Mouse (Mus musculus) heart, postnatal 0 days (tissue): ENCODE measurements around the gene C2cd4d. TPM values are rescaled to one million over a fixed set of nuclear protein-coding genes. Genes with fewer than 3 reads are reported as not detected.
A peak's percentile ranks its signal among the peaks of the same experiment; 100 is the strongest.

Experiments used
- ATAC-seq: fragments of 200-750 bp; cut with Nextera tagmentation; 2 replicates; pipeline ENCODE4 v1.8.0; 2017; ENCODE audit warnings: low read depth, moderate number of reproducible peaks, moderate library complexity; ENCODE audit not compliant: insufficient read depth
- DNase-seq: peaks from one replicate; pipeline ENCODE4 v3.0.0-alpha.2; 2016; ENCODE audit warnings: low spot score
- H3K27ac ChIP-seq: fragments of 300-500 bp; sonication (generic); 2 replicates; pipeline ENCODE4 v1.5.1; 2014; ENCODE audit warnings: low read depth, mild to moderate bottlenecking
- H3K27me3 ChIP-seq: fragments of 300-500 bp; sonication (generic); 2 replicates; pipeline ENCODE4 v1.6.1; 2014; ENCODE audit warnings: low read length, mixed read lengths; ENCODE audit not compliant: control insufficient read depth, insufficient read depth
- H3K36me3 ChIP-seq: fragments of 300-500 bp; sonication (generic); replicated peaks from 2 replicates; pipeline ENCODE4 v1.6.1; 2014; ENCODE audit warnings: low read length, mixed read lengths; ENCODE audit not compliant: control insufficient read depth, insufficient read depth
- H3K4me1 ChIP-seq: fragments of 300-500 bp; sonication (generic); 2 replicates; pipeline ENCODE4 v1.6.1; 2014; ENCODE audit warnings: antibody characterized with exemption; ENCODE audit not compliant: control insufficient read depth, insufficient read depth
- H3K4me2 ChIP-seq: fragments of 300-500 bp; sonication (generic); 2 replicates; pipeline ENCODE4 v1.6.1; 2014; ENCODE audit warnings: low read depth, mild to moderate bottlenecking, low read length, moderate library complexity
- H3K4me3 ChIP-seq: fragments of 300-500 bp; sonication (generic); 2 replicates; pipeline ENCODE4 v1.5.1; 2014; ENCODE audit warnings: low read depth, low read length
- H3K9ac ChIP-seq: fragments of 300-500 bp; sonication (generic); replicated peaks from 2 replicates; pipeline ENCODE4 v1.6.1; 2014; ENCODE audit warnings: low read depth, low read length, mixed read lengths
- H3K9me3 ChIP-seq: fragments of 300-500 bp; sonication (generic); replicated peaks from 2 replicates; pipeline ENCODE4 v1.6.1; 2016; ENCODE audit warnings: low read length; ENCODE audit not compliant: control insufficient read depth
- CTCF ChIP-seq: IDR thresholded peaks from 2 replicates; pipeline ENCODE4 v1.5.1; 2016; ENCODE audit warnings: antibody characterized with exemption, control low read depth, low read depth
- EP300 ChIP-seq: IDR thresholded peaks from 2 replicates; pipeline ENCODE4 v1.6.1; 2016; ENCODE audit warnings: antibody characterized with exemption, low read depth
- WGBS: fragments of 180-500 bp; shearing (Covaris S2); extraction: QIAGEN DNeasy Blood & Tissue Kit; methylation state at CpG from one replicate; pipeline ENCODE4 v1.1.7; 2014; 5-methylcytosine and 5-hydroxymethylcytosine counted together
- polyA plus RNA-seq: library from polyadenylated mRNA; unstranded; fragments of >200 nt; fragmentation: Nextera tagmentation; extraction: Ambion mirVana; gene quantifications from 2 replicates; pipeline ENCODE4 v1.2.1, GENCODE M21; 2015
- total RNA-seq: library from RNA; depleted of rRNA; stranded (reverse); fragments of >200 nt; gene quantifications from 2 replicates; pipeline ENCODE4 v1.2.3, GENCODE M21; 2014; ENCODE audit warnings: low replicate concordance

Gene C2cd4d
- total and polyA plus RNA-seq, 2 experiments from 2014 or later = 0.15 TPM; not detected in 1

GRCm38 (mm10) chr3:94393049-94393448 is 30.8 kb downstream of the C2cd4d start:
- ATAC-seq = no peak

GRCm38 (mm10) chr3:94396336-94396735 is 34.1 kb downstream of the C2cd4d start:
- WGBS = 68% methylated on average over 1 of the region's 1 CpGs
- H3K4me1 ChIP-seq = peaks cover 4% of the 10 kb centered on the region; the same call in 1 of the 2 replicates

More at GRCm38 (mm10) chr3:94393049-94393448, 30.8 kb downstream of the C2cd4d start:
- Histone ChIP-seq H3K4me1 (no peaks in the 10 kb centered on the region), H3K9me3 (no peaks in the 10 kb centered on the region), H3K4me3 (no peak overlapping the region), H3K9ac (no peak overlapping the region), H3K4me2 (no peak overlapping the region), H3K36me3 (no peaks in the 10 kb centered on the region), H3K27me3 (0 out of 2 replicates have a peak, but pooled peaks cover 11% of the 10 kb centered on the region), H3K27ac (no peak overlapping the region)
- TF ChIP-seq CTCF (no peak), EP300 (no peak)
- 66% methylated on average over 4 of the region's 4 CpGs for WGBS
- no peak for DNase-seq

GRCm38 (mm10) chr3:94396851-94397250 is 34.6 kb downstream of the C2cd4d start:
- WGBS = 68% methylated on average over 4 of the region's 4 CpGs

More at GRCm38 (mm10) chr3:94396336-94396735, 34.1 kb downstream of the C2cd4d start:
- no peaks in the 10 kb centered on the region for H3K36me3 ChIP-seq
- peaks cover 41% of the 10 kb centered on the region for H3K27me3 ChIP-seq
- ATAC-seq = no peak
- DNase-seq = no peak
- TF ChIP-seq CTCF (no peak), EP300 (no peak)
- no peak overlapping the region for H3K4me2 ChIP-seq
- no peak overlapping the region for H3K4me3 ChIP-seq
- H3K9me3 ChIP-seq = no peaks in the 10 kb centered on the region
- H3K9ac ChIP-seq = no peak overlapping the region
- no peak overlapping the region for H3K27ac ChIP-seq

GRCm38 (mm10) chr3:94398217-94398616 is 36.0 kb downstream of the C2cd4d start, which contains the start of gene Lingo4:
Gene Lingo4 (plus strand): TSS chr3:94398517.
- Histone ChIP-seq H3K9me3 (no peaks in the 10 kb centered on the region), H3K27ac (no peak within 1 kb of the TSS), H3K4me1 (peaks cover 4% of the 10 kb centered on the region; the same call in 1 of the 2 replicates), H3K4me2 (peak within 1 kb of the TSS; percentile 55), H3K36me3 (no peaks in the 10 kb centered on the region), H3K9ac (peak within 1 kb of the TSS; percentile 26), H3K4me3 (peak within 1 kb of the TSS; percentile 34), H3K27me3 (peaks cover 59% of the 10 kb centered on the region)
- no peak for DNase-seq
- TF ChIP-seq EP300 (no peak), CTCF (no peak)
- no peak for ATAC-seq
- WGBS = 61% methylated on average over 6 of the region's 6 CpGs

More at GRCm38 (mm10) chr3:94396851-94397250, 34.6 kb downstream of the C2cd4d start:
- H3K9me3 ChIP-seq = no peaks in the 10 kb centered on the region
- no peak overlapping the region for H3K4me3 ChIP-seq
- H3K36me3 ChIP-seq = no peaks in the 10 kb centered on the region
- no peak overlapping the region for H3K4me2 ChIP-seq
- TF ChIP-seq EP300 (no peak), CTCF (no peak)
- H3K27ac ChIP-seq = no peak overlapping the region
- H3K27me3 ChIP-seq = peaks cover 46% of the 10 kb centered on the region
- H3K9ac ChIP-seq = no peak overlapping the region
- ATAC-seq (no peak), DNase-seq (no peak)
- H3K4me1 ChIP-seq = peaks cover 4% of the 10 kb centered on the region; the same call in 1 of the 2 replicates

- Histone ChIP-seq H3K36me3 (no peaks in the 10 kb centered on the region), H3K27ac (no peak overlapping the region), H3K4me3 (peak overlapping the region; percentile 34), H3K9ac (peak overlapping the region; percentile 26), H3K9me3 (no peaks in the 10 kb centered on the region), H3K4me1 (peaks cover 4% of the 10 kb centered on the region; the same call in 1 of the 2 replicates), H3K27me3 (peaks cover 62% of the 10 kb centered on the region), H3K4me2 (peak overlapping the region; percentile 55)
- 1% methylated on average over 20 of the region's 20 CpGs for WGBS
- DNase-seq = peak; percentile 31
- TF ChIP-seq CTCF (no peak), EP300 (no peak)
- ATAC-seq = no peak
Measured at GRCm38 (mm10) chr3:94398943-94399481, 36.8 kb downstream of the C2cd4d start.
